Mouse (Mus musculus): Measurements from ENCODE around the gene Ip6k1. TPM values are rescaled to one million over a fixed set of nuclear protein-coding genes. Genes with fewer than 3 reads are reported as not detected.

Ip6k1 gene
- total RNA-seq (2023), result 100 to 1,000 TPM; 133 to 142 TPM

GRCm38 (mm10) chr9:108001922-108002770 is at the start of gene Ip6k1:
Gene Ip6k1, plus strand, starts transcription at chr9:108002501.

DNA sequence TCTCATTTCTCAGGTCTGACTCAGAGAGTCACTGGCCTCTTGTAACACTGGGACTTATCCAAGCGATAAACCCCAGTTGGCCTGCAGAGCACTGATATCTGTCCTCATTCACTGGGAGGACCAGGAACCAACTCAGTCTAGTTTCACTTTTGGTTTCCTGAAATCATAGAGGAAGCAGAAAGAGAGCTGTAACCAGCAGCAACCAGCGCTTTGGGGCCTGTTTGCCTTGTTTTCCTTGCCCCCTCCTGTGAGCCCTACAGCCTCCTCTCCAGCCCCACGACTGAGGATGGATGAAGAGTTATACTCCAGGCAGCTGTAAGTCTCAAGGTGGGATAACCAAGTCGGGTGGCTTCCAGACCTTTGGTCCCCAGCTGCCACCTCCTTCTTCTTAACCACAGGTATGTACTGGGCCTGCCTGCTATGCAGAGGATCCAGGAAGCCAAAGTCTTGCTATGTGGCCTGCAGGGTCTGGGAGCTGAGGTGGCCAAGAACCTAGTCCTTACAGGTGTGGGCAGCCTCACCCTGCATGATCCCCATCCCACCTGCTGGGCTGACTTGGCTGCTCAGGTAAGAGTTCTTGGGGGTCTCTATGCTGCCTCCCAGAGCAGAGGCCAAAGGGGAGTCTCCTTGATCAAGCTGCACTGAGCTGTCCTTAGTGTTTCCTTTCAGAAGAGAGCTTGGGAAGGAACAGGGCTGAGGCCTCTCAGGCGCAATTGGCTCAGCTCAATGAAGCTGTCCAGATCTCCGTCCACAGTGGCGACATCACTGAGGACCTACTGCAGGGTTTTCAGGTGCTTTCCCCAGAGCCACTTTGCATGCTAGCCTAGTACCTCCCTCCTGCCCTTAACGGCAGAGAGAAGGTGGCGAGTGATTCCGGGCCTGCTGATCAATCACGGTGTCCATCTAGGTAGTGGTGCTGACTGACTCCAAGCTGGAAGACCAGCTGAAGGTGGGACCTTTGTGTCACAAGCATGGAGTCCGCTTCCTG is 26.6 kb upstream of the Ip6k1 start, which contains the start of gene Uba7:
Uba7 (plus strand) TSS at position 107 of the 988 bp plus-strand sequence.

GRCm38 (mm10) chr9:107982681-107983346 is 19.5 kb upstream of the Ip6k1 start, which contains the start of gene Gm20661:
Gene Gm20661, plus strand, starts transcription at chr9:107983058.

DNA sequence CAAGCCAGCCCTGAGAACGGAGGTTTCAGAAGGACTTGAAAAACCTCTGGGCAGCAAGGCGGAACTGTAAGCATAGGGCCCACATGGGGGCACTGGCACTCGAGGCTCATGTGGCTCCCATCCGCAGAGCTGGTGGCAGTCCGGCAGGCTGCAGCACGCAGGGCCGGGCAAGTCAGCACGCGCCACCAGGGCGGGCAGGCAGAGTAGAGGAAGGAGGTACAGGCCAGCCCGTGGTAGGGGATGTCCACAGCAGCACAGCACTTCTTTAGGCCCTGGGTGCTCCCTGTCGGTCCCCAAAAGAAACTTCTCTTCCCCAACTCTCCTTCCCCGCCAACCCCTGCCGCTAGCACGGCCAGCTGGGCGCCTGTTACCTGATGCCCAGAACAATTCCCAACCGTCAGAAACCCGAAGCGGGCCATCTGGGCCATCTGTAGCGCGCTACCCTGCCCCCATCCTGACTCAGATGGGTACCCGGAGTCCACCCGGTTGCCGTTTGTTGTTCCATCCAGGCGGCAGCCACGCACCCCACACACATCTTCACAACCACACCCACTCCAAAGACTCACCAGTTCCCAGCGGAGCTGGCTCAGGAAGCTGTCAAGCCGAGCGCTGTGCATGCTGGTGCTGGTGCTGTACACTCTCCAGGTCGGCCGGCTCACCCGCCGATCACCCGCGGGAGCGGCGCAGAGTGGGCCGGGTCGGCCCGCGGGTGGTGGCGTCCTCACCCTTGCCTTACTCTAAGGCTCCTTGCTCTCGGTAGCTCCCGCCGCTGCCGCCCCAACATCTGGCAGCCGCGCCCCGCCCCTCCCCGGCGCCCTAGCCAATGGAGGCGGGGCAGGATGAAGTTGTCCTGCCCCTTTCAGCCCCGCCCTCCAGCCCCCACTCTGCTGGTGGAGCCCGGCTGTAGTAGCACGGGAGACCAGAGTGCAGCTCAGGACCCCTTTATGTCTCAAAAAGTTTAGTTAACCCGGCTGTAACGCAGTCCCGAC is 16.9 kb upstream of the Ip6k1 start, which contains the start of gene Inka1:
Inka1 (minus strand) TSS at position 749 of the 989 bp plus-strand sequence.

GRCm38 (mm10) chr9:107992197-107992596 is 10.1 kb upstream of the Ip6k1 start, which contains the start of gene Cdhr4:
Gene Cdhr4, plus strand, starts transcription at chr9:107992497.

GRCm38 (mm10) chr9:107996049-107996448 is 6.3 kb upstream of the Ip6k1 start, which contains the start of gene Gm20662:
Gene Gm20662, plus strand, starts transcription at chr9:107996349.

GRCm38 (mm10) chr9:108049016-108049455 is 46.7 kb downstream of the Ip6k1 start, which contains the start of gene Gmppb:
Gene Gmppb, plus strand, starts transcription at chr9:108049242.

DNA sequence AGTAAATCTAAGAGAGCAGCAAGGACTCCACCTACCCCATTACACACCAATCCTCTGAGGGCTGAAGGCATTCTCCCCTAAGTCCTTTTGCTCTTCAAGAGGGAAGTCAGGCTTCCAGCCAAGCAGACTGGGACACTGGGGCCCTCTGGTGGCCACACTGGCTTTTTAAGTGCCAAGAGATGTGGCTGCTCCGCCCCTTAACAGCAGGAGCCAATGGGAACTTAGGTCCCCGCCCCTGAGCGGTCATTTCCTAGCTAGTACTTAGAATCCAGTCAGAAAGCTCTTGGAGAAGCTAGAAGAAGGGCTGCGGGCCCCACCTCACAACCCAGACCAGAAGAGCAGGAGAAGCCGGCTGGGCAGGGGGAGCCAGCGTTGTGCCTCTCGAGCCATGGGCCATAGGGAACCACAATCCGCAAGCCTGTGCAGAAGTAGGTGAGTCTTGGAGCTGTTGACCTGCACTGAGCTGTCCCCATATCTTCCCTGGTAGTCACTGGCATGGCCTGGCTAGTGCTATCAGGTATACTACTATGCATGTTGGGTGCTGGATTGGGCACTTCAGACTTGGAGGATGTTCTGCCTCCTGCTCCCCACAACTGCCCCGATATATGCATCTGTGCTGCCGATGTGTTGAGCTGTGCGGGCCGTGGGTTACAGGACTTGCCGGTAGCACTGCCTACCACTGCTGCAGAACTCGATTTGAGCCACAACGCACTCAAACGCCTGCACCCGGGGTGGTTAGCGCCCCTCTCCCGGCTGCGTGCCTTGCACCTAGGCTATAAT is 50.8 kb downstream of the Ip6k1 start, which contains the start of gene Amigo3:
Amigo3 (plus strand) TSS at position 275 of the 780 bp plus-strand sequence.

GRCm38 (mm10) chr9:108080168-108080567 is 77.9 kb downstream of the Ip6k1 start, which contains the start of gene Mst1:
Gene Mst1, plus strand, starts transcription at chr9:108080436.

DNA sequence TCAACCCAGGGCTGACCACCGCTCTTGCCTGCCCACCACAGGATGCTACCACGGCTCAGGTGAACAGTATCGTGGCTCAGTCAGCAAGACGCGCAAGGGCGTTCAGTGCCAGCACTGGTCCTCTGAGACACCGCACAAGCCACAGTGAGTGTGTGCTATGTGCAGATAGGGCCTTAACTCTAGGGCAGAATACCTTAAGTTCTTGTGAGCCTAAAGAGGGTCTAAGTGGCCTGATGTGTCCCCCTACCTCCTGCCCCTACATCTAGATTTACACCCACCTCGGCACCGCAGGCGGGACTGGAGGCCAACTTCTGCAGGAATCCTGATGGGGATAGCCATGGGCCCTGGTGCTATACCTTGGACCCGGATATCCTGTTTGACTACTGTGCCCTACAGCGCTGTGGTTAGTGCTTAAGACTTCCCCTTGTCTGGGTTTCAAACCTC is 80.7 kb downstream of the Ip6k1 start, which contains the start of gene Rnf123:
Rnf123 (minus strand) TSS at position 359 of the 444 bp plus-strand sequence.

DNA sequence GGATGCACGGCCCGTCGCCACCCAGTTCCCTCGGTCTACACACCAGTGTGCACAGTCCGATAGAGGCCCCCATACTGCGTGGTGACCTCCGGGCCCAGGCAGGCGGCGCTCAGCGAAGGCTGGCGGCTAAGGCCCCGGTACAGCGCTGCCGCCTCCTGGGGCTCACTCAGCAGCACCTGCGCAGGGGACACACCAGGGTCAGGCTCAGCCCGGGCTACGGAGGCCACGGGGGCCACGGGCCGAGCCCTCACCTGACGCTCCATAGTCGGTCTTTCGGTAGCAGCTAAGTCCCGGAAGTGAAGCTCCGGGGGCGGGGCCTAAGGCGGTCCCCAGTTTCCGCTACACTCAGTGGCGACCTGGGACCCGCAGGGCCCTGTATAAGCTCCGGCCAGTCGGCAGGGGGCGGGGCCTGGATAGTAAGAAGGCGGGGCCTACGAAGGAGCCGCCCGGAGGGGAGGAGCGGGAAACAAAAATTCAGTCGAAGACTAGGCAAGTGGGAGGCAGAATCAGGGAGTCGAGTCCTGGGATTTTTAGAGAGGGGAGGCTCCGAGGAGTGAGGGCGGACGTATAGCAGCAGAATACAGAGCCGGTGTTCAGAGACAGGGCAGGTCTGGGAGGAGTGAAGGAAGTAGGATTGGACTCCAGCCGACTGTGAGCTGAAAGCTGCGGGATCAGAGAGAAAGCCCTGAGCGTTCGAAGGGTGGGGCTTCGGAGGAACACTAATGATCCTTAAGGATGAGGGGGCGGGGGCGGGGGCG is 92.1 kb downstream of the Ip6k1 start, which contains the start of gene Apeh:
Apeh (minus strand) TSS at position 423 of the 758 bp plus-strand sequence.

Other genes with a start within 250 kb of the Ip6k1 start
- 100 to 1,000 TPM; 397 to 424 TPM for gene Rbm5, start 231.5 kb upstream of the Ip6k1 start, total RNA-seq (2023)
- gene Rbm6, start 129.3 kb upstream of the Ip6k1 start, total RNA-seq (2023), result 100 to 1,000 TPM; 117 to 128 TPM
- 10 to 100 TPM; 16.1 to 21.0 TPM for gene Mon1a, start 114.3 kb upstream of the Ip6k1 start, total RNA-seq (2023)
- gene Mst1r, start 95.6 kb upstream of the Ip6k1 start, total RNA-seq (2023), result under 1 TPM in 1 of 2 experiments, not detected in 1; 0.41 TPM
- gene Actl11, start 74.0 kb upstream of the Ip6k1 start, total RNA-seq (2023), result not detected
- gene Camkv, start 66.8 kb upstream of the Ip6k1 start, total RNA-seq (2023), result not detected
- gene Traip, start 52.4 kb upstream of the Ip6k1 start, total RNA-seq (2023), result 1 to 10 TPM; 5.9 to 9.3 TPM
- 100 to 1,000 TPM; 209 to 244 TPM for gene Uba7, start 27.0 kb upstream of the Ip6k1 start, total RNA-seq (2023)
- gene Gm20661, start 19.4 kb upstream of the Ip6k1 start, total RNA-seq (2023), result not detected
- gene Inka1, start 16.6 kb upstream of the Ip6k1 start, total RNA-seq (2023), result 1 to 10 TPM; 4.9 to 6.0 TPM
- under 1 TPM in 1 of 2 experiments, not detected in 1; 0.38 TPM for gene Cdhr4, start 10.0 kb upstream of the Ip6k1 start, total RNA-seq (2023)
- gene Gm20662, start 6.2 kb upstream of the Ip6k1 start, total RNA-seq (2023), result 1 to 10 TPM in 1 of 2 experiments, not detected in 1; 3.6 TPM
- 10 to 100 TPM; 31.3 to 38.4 TPM for gene Gmppb, start 46.7 kb downstream of the Ip6k1 start, total RNA-seq (2023)
- 10 to 100 TPM in 1 of 2 experiments, 1 to 10 TPM in 1; 7.0 to 12.0 TPM for gene Amigo3, start 50.7 kb downstream of the Ip6k1 start, total RNA-seq (2023)
- gene Mst1, start 77.9 kb downstream of the Ip6k1 start, total RNA-seq (2023), result under 1 TPM in 1 of 2 experiments, not detected in 1; 0.23 TPM
- 100 to 1,000 TPM; 206 to 230 TPM for gene Rnf123, start 80.8 kb downstream of the Ip6k1 start, total RNA-seq (2023)
- 100 to 1,000 TPM; 126 to 158 TPM for gene Apeh, start 92.1 kb downstream of the Ip6k1 start, total RNA-seq (2023)
- under 1 TPM; 0.21 to 0.49 TPM for gene Bsn, start 187.9 kb downstream of the Ip6k1 start, total RNA-seq (2023)